Mouse (Mus musculus) heart, embryonic 10.5 days (tissue): ENCODE data around the gene Emc8. TPM values are rescaled to one million over a fixed set of nuclear protein-coding genes. Genes with fewer than 3 reads are reported as not detected.

Source experiments
- DNase-seq: peaks from one replicate; pipeline ENCODE4 v3.0.0-alpha.2; 2017; ENCODE audit warnings: low spot score
- H3K27ac ChIP-seq: fragments of 300-500 bp; sonication (generic); 2 replicates; pipeline ENCODE4 v1.5.1; 2016; ENCODE audit warnings: mild to moderate bottlenecking
- H3K27me3 ChIP-seq: fragments of 300-500 bp; sonication (generic); 2 replicates; pipeline ENCODE4 v1.6.1; 2016; ENCODE audit warnings: mild to moderate bottlenecking; ENCODE audit not compliant: poor library complexity, insufficient read depth, severe bottlenecking
- H3K36me3 ChIP-seq: fragments of 300-500 bp; sonication (generic); 2 replicates; pipeline ENCODE4 v1.6.1; 2016; ENCODE audit warnings: mild to moderate bottlenecking, moderate library complexity
- H3K4me1 ChIP-seq: fragments of 300-500 bp; sonication (generic); 2 replicates; pipeline ENCODE4 v1.6.1; 2016; ENCODE audit warnings: mild to moderate bottlenecking
- H3K4me3 ChIP-seq: fragments of 300-500 bp; sonication (generic); 2 replicates; pipeline ENCODE4 v1.5.1; 2016; ENCODE audit warnings: mild to moderate bottlenecking, moderate library complexity
- H3K9me3 ChIP-seq: fragments of 300-500 bp; sonication (generic); 2 replicates; pipeline ENCODE4 v1.6.1; 2016; ENCODE audit warnings: mild to moderate bottlenecking, moderate library complexity
- WGBS: fragments of 180-500 bp; shearing (Covaris S2); methylation state at CpG from one replicate; pipeline ENCODE4 v1.1.7; 2016; 5-methylcytosine and 5-hydroxymethylcytosine counted together
- polyA plus RNA-seq: library from polyadenylated mRNA; unstranded; fragments of >200 nt; fragmentation: Nextera tagmentation; extraction: Ambion mirVana; gene quantifications from 2 replicates; pipeline ENCODE4 v1.2.1, GENCODE M21; 2016

Emc8 gene
- polyA plus RNA-seq, 1 experiment from 2014 or later, result 314 TPM

DNA sequence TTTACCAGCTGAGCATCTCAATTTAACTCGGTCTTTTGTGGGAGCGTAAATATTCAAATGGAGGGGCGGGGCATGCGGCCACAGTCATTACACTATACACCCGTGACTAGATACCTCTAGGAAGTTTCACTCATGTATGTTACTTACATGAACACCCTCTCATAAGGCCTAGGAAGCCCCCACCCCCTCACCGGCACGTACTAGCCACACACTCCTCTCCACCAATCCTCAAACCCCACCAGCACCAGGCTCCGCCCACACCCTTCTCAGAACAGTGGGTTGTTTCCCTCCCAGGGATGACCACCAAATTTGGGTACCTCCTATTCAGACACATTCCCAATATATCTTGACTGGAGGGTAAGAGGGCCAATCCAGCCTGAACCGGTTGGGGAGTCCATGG, 60.9 kb downstream of the Emc8 start:
- Histone ChIP-seq H3K4me3 (no peak overlapping the region), H3K36me3 (no peaks in the 10 kb centered on the region), H3K4me1 (peaks cover 11% of the 10 kb centered on the region), H3K27me3 (peaks cover 21% of the 10 kb centered on the region), H3K9me3 (no peaks in the 10 kb centered on the region), H3K27ac (no peak overlapping the region)
- WGBS, result 80% methylated on average over 9 of the region's 9 CpGs
- no peak for DNase-seq

Other genes starting within 250 kb of the Emc8 start
- 106 and 125 TPM in 2 replicates for gene Gins2, start 79.3 kb downstream of the Emc8 start, polyA plus RNA-seq
- gene 1190005I06Rik, start 20.9 kb downstream of the Emc8 start, polyA plus RNA-seq, result 4.6 and 7.7 TPM in 2 replicates
- 1.9 and 2.8 TPM in 2 replicates for gene Gm27021, start 494 bp downstream of the Emc8 start, polyA plus RNA-seq
- gene Cox4i1, start 351 bp downstream of the Emc8 start, polyA plus RNA-seq, result 1,295 and 1,617 TPM in 2 replicates
- 2.1 and 4.5 TPM in 2 replicates for gene Irf8, start 67.8 kb upstream of the Emc8 start, polyA plus RNA-seq